Mouse (Mus musculus) left cerebral cortex, postnatal 36 days (tissue): ENCODE results near the gene Trp53tg5. TPM values are rescaled to one million over a fixed set of nuclear protein-coding genes. Genes with fewer than 3 reads are reported as not detected.

Experiments used
- DNase-seq, 2 experiments: peaks; one replicate each; pipeline ENCODE4 v3.0.0; 2021 to 2022; ENCODE audit warnings: low spot score in 2 of 2, mixed read lengths in 1 of 2
- intact Hi-C: fragments of 180-260 bp; cut with DNase I; formaldehyde crosslinking; loops from one replicate; pipeline ENCODE4 v1.15.1; 2025
- total RNA-seq, 2 experiments: library from RNA; stranded (reverse); gene quantifications; 2 replicates each; pipeline ENCODE4 v1.2.3; 2021

The Trp53tg5 gene
- total RNA-seq, 2 experiments from 2014 or later, result not detected

- DNase-seq, result no peak
- intact Hi-C loops, result no loop called here
Observed at GRCm38 (mm10) chr2:164437710-164438109, 35.8 kb downstream of the Trp53tg5 start.

DNA sequence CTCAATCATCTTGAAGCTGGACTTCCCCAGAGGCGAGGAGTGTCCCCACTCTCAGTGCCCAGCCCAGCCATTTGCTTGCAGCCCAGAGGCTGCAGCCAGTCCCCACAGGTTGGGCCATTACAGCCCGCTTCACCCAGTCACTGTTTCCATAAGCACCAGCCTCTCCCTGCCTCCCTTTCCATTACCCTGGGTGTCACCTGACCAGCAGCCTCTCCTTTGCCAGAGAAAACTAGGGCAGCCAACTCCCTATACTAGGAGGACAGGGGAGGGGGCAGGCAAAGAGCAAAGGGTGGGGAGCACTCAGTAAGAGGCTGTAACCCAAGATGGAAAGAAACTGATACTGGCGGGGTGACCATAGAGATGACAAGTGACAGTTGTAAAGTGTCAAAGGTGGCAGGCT, 36.6 kb downstream of the Trp53tg5 start:
- intact Hi-C loops, result no loop called here
- no peak for DNase-seq

DNA sequence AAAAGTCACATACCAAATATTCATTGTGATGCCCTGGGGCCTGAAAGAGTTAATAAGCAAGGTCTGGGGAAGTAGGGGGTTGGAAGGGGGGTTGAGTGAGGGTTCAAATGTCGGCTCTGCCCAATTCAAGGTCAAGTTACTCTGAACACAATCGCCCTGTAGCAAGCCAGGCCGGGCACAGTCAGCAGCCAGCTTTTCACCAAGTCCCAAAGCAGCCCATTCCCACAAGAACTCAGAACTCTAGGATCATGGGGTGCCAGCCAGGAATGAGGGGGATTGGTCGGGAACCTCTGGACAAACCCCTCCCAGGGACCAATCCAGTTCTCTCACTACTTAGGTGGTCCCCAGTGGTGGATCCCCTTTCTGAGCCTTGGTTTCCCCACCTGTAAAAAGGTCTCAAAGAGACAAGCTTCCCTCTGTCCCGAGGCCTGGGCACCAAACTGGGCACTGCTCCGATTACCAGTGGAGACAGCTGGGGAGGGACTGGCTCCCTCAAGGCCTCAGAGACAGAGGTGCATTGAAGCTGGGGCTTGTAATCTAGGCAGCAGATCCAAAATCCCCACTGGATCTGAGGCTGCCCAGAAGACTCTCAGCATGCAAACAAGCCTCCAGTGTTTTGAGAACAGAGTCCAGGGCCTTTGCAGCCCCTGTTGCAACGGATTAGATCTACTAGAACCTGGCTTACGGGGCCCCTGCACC, 37.2 kb downstream of the Trp53tg5 start:
- intact Hi-C loops, result no loop called here
- DNase-seq, result no peak

GRCm38 (mm10) chr2:164435216-164436090, 38.1 kb downstream of the Trp53tg5 start:
- DNase-seq, result no peak

DNA sequence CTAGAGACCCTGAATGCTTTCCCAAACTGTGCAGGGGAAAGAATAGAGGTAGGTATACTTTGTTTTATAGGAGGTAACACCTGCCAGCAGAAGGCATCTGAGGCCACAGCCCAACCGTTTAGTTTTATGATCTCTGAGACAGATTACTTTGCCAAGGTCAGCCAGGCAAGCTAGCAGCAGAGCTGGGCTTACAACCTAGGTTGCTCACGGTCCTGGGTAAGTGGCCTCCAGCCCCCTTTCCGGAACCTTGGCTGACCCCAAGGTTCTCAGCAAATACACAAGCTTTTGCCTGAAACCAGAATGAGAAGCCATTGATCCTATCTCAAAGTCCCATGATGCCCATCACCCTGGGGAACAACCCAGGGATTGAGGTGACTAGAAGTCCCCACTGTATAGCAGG, 38.8 kb downstream of the Trp53tg5 start:
- DNase-seq, result no peak
- intact Hi-C loops, result no loop called here

More at GRCm38 (mm10) chr2:164435216-164436090, 38.1 kb downstream of the Trp53tg5 start:
- intact Hi-C loops, result no loop called here

DNA sequence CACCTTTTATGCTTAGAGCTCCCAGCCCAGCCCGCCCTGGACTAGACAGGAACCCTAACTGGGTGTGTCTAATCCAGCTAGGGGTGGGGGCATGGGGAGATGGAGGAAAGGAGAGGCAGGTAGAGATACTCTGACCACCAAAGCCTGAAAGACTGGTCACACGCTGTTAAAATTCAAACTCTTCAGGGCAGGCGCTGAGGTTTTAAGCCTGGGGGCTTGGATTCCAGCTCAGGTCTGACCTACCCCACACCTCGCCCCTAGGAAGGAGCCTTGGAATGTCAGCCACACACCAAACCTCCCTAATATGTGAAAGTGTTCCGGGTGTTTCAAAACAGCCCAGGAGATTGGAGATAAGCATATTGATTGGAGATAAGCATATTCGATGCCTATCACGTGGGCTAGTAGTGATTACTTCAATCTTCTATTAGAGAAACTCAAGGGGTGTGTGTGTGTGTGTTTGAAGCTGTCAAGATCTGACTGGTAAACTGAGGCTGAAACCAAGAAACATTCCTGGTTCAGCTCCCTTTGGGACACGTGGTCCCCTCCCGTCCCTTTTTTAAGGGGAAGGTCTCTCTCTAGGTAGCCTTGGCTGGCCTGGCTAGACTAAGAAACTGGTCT, 40.1 kb downstream of the Trp53tg5 start:
- no peak for DNase-seq
- intact Hi-C loops, result no loop called here

- intact Hi-C loops, result no loop called here
- DNase-seq, result no peak
Observed at GRCm38 (mm10) chr2:164432541-164433191, 40.9 kb downstream of the Trp53tg5 start.

GRCm38 (mm10) chr2:164431676-164432465, 41.7 kb downstream of the Trp53tg5 start:
- no peak for DNase-seq
- intact Hi-C loops, result no loop called here

DNA sequence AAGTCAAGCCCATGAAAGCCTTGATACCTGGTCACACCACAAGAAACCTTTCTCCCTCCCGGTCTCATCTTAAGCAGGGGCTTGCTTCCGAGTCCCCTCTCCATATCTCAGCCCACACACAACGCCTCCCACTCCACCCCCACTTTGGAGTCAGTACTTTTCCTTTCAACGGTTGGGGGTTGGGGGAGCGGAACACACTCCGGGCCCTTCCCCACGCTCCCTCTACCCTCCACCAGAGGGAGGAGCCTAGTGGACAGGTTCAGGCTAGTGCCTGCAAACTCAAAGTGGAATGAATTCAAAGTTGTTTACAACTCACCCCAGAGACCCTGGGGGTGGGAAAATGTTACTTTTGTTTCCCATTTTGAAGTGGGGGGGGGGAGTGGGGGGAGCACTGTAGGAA, 42.8 kb downstream of the Trp53tg5 start:
- DNase-seq, result no peak
- intact Hi-C loops, result no loop called here

GRCm38 (mm10) chr2:164429881-164430615, 43.5 kb downstream of the Trp53tg5 start:
- intact Hi-C loops, result no loop called here

DNA sequence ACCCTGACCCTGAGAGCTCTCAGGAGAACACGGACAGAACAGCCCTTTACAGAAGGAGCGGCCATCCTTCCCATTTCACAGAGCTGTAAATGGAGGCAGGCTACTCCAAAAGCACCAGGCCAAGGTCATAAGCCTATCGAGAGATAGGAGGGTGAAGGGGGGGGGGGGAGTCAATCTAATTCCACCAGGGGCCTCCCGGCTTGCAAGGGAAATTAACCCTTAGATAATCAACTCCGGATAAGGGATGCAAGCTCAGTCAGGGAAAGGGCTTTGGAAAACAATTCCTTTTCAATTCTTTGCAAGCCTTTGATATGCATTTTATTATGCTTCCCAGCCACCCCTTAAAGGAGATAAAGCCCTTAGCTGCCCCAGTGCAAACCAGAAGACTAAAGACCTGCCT, 45.1 kb downstream of the Trp53tg5 start:
- intact Hi-C loops, result no loop called here
- no peak for DNase-seq

More at GRCm38 (mm10) chr2:164429881-164430615, 43.5 kb downstream of the Trp53tg5 start:
- DNase-seq, result no peak

DNA sequence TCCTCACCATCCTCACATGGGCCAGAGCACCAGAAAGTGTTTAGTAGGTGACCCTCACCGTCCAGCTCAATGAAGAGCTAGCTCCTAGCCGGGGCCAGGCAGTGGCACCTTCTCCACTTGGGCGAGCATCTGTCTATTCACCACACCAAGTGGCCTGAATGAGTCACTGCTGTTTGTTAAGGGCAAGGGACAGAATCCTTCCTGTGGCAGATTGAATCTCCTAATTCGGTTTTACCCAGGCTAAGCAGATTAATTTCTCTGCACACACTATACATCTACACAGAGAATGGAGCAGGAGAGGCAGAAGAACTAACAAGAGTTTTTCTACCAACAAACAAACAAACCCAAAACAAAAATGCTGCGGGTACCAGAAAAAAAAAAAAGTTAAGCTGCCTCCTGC, 46.6 kb downstream of the Trp53tg5 start:
- no peak for DNase-seq
- intact Hi-C loops, result no loop called here

DNA sequence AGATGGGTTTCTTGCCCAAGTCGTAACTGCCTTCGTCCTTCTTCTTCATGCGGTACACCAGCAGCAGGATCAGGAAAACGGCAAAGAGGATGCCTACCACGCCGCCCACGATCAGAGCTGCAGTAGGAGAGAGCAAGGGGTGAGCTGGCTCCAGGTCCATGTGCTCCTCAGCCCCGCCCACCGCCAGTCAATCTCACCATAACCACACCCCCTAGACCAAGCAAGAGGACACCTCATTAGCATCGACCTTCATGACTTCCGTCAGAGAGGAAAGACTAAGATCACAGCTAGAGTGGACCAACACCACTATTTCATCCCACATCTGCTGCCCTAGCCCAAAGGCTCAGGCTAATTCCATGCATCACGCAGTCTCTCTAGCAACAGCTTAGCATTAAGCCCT, 47.4 kb downstream of the Trp53tg5 start:
- no peak for DNase-seq
- intact Hi-C loops, result no loop called here

DNA sequence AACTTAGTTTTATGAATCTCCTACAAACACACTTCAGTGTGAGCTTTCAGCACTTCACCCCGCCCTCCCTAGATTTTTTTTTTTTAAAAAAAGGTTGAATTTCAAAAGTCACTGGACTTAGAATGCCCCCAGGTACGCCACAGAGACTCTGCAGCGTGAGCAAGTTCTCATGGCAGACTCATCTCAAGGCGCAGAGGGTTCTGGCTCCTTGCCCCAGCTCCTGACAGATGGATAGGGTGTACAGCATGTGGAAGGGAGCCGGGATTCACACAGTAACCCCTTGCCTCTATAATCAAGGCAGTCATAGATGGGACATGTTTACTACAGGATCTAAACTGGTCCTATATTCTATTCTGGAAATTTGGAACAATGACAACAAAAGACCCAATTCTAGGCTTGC, 48.1 kb downstream of the Trp53tg5 start:
- intact Hi-C loops, result no loop called here
- DNase-seq, result no peak

GRCm38 (mm10) chr2:164424406-164424805, 49.1 kb downstream of the Trp53tg5 start:
- intact Hi-C loops, result no loop called here
- no peak for DNase-seq

GRCm38 (mm10) chr2:164423464-164423863, 50.1 kb downstream of the Trp53tg5 start:
- no peak for DNase-seq
- intact Hi-C loops, result no loop called here

DNA sequence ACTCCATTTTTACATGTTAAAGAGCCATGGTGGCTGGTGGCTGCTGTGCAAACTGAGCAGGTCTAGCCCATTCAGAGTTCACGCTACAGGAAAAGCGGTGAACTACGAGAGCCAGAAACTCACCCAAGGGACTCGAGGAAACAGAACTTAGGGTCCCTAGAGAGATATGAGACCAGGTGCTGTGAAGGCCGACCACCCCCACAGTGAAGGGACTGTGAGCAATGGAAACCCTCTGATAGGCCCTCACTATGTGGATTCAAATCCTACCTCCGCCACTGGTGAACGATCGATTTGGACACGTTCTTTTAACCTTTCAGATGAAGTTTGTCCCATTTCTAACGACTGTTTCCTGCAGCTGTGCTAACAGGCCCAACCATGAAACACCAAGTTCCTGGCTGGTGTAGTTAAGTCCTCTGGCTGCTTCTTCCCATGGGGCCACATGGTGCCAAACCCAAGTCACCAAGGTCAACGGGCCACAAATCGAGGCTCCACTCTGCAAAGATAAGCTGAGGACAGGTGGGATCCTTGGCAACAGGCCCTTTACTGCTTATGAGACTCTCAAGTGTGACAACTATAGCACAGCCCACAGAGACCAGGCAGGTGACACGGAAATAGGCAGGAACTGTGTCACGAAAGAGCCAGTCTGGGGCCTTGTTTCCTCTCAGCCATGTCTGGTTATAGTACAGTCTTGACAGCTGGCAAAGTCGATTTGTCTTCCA, 50.7 kb downstream of the Trp53tg5 start:
- no peak for DNase-seq
- intact Hi-C loops, result no loop called here

- no peak for DNase-seq
- intact Hi-C loops, result no loop called here
Observed at GRCm38 (mm10) chr2:164421979-164422378, 51.5 kb downstream of the Trp53tg5 start.
